Mouse (Mus musculus) ES-E14 (cell line): Measurements from ENCODE around the gene 4833423E24Rik.

Source experiments
- CHD2 ChIP-seq: IDR thresholded peaks from 2 replicates; pipeline ENCODE4 v1.6.1; 2014; ENCODE audit warnings: mild to moderate bottlenecking, low read depth, low read length, inconsistent platforms
- HCFC1 ChIP-seq: IDR thresholded peaks from 2 replicates; pipeline ENCODE4 v1.6.1; 2012; ENCODE audit warnings: low read length, inconsistent platforms, borderline replicate concordance; ENCODE audit not compliant: insufficient read depth
- MAFK ChIP-seq: IDR thresholded peaks from 2 replicates; pipeline ENCODE4 v1.6.1; 2014; ENCODE audit warnings: mild to moderate bottlenecking, low read depth, low read length, inconsistent platforms; ENCODE audit not compliant: insufficient read depth
- ZC3H11A ChIP-seq: IDR thresholded peaks from 2 replicates; pipeline ENCODE4 v1.6.1; 2012; ENCODE audit warnings: low read depth, mild to moderate bottlenecking, inconsistent platforms, low read length, borderline replicate concordance
- ZNF384 ChIP-seq: IDR thresholded peaks from 2 replicates; pipeline ENCODE4 v1.6.1; 2012; ENCODE audit warnings: low read depth, low read length, inconsistent platforms

- TF ChIP-seq MAFK: no peak
- no peak for TF ChIP-seq ZC3H11A
- TF ChIP-seq HCFC1: no peak
- TF ChIP-seq CHD2: no peak
- TF ChIP-seq ZNF384: no peak
These were observed 75.3 kb downstream of the 4833423E24Rik start, which contains the start of gene Olfr995 for GRCm38 (mm10) chr2:85443539-85443938.
